Mouse (Mus musculus) liver, postnatal 0 days (tissue): ENCODE data around the gene Gm20388. TPM values are rescaled to one million over a fixed set of nuclear protein-coding genes. Genes with fewer than 3 reads are reported as not detected.

Experiments
- ATAC-seq: fragments of 200-750 bp; cut with Nextera tagmentation; 2 replicates; pipeline ENCODE4 v1.8.0; 2017; ENCODE audit warnings: mild to moderate bottlenecking, moderate library complexity
- DNase-seq: peaks from one replicate; pipeline ENCODE4 v3.0.0-alpha.2; 2016
- H3K27ac ChIP-seq: fragments of 300-500 bp; sonication (generic); 2 replicates; pipeline ENCODE4 v1.5.1; 2014; ENCODE audit warnings: antibody characterized with exemption, moderate library complexity, mild to moderate bottlenecking, low read depth
- H3K27me3 ChIP-seq: fragments of 300-500 bp; sonication (generic); 2 replicates; pipeline ENCODE4 v1.6.1; 2014; ENCODE audit warnings: low read length, control low read depth, mixed read lengths; ENCODE audit not compliant: insufficient read depth
- H3K36me3 ChIP-seq: fragments of 300-500 bp; sonication (generic); replicated peaks from 2 replicates; pipeline ENCODE4 v1.6.1; 2014; ENCODE audit warnings: mild to moderate bottlenecking, control low read depth, low read length, moderate library complexity, mixed read lengths; ENCODE audit not compliant: insufficient read depth
- H3K4me1 ChIP-seq: fragments of 300-500 bp; sonication (generic); 2 replicates; pipeline ENCODE4 v1.6.1; 2014; ENCODE audit warnings: antibody characterized with exemption, mild to moderate bottlenecking, control low read depth; ENCODE audit not compliant: insufficient read depth
- H3K4me2 ChIP-seq: fragments of 300-500 bp; sonication (generic); 2 replicates; pipeline ENCODE4 v1.6.1; 2014; ENCODE audit warnings: low read depth, mild to moderate bottlenecking, low read length, moderate library complexity, mixed read lengths
- H3K4me3 ChIP-seq: fragments of 300-500 bp; sonication (generic); 2 replicates; pipeline ENCODE4 v1.5.1; 2014; ENCODE audit warnings: low read depth, low read length
- H3K9ac ChIP-seq: fragments of 300-500 bp; sonication (generic); replicated peaks from 2 replicates; pipeline ENCODE4 v1.6.1; 2014; ENCODE audit warnings: mild to moderate bottlenecking, moderate library complexity
- H3K9me3 ChIP-seq: fragments of 300-500 bp; sonication (generic); 2 replicates; pipeline ENCODE4 v1.6.1; 2016; ENCODE audit warnings: mild to moderate bottlenecking, control low read depth, low read length, mixed read lengths
- CTCF ChIP-seq: sonication (generic); IDR thresholded peaks from 2 replicates; pipeline ENCODE4 v1.5.1; 2016; ENCODE audit warnings: antibody characterized with exemption, low read depth
- EP300 ChIP-seq: IDR thresholded peaks from 2 replicates; pipeline ENCODE4 v1.6.1; 2016; ENCODE audit warnings: antibody characterized with exemption, low read depth, mild to moderate bottlenecking
- WGBS: fragments of 180-500 bp; shearing (Covaris S2); extraction: QIAGEN DNeasy Blood & Tissue Kit; methylation state at CpG from one replicate; pipeline ENCODE4 v1.1.7; 2014; ENCODE audit not compliant: insufficient replicate concordance; 5-methylcytosine and 5-hydroxymethylcytosine counted together
- polyA plus RNA-seq: library from polyadenylated mRNA; unstranded; fragments of >200 nt; fragmentation: Nextera tagmentation; extraction: Ambion mirVana; gene quantifications from 2 replicates; pipeline ENCODE4 v1.2.1, GENCODE M21; 2015

Gene Gm20388
- polyA plus RNA-seq, 1 experiment from 2014 or later = not detected

- H3K9ac ChIP-seq = no peak overlapping the region
- no peaks in the 10 kb centered on the region for H3K9me3 ChIP-seq
- no peak for DNase-seq
- no peaks in the 10 kb centered on the region for H3K27me3 ChIP-seq
- no peak overlapping the region for H3K4me2 ChIP-seq
- H3K27ac ChIP-seq = no peak overlapping the region
- H3K36me3 ChIP-seq = no peaks in the 10 kb centered on the region
- WGBS = 84% methylated on average over 16 of the region's 16 CpGs
- no peaks in the 10 kb centered on the region for H3K4me1 ChIP-seq
- no peak overlapping the region for H3K4me3 ChIP-seq
- no peak for TF ChIP-seq EP300
- no peak for TF ChIP-seq CTCF
- ATAC-seq = no peak
These were observed 340.2 kb downstream of the Gm20388 start for GRCm38 (mm10) chr8:120250750-120251410.

- TF ChIP-seq EP300 (no peak), CTCF (no peak)
- no peak overlapping the region for H3K4me3 ChIP-seq
- no peaks in the 10 kb centered on the region for H3K9me3 ChIP-seq
- H3K9ac ChIP-seq = no peak overlapping the region
- no peaks in the 10 kb centered on the region for H3K4me1 ChIP-seq
- 70% methylated on average over 9 of the region's 9 CpGs for WGBS
- no peak overlapping the region for H3K27ac ChIP-seq
- ATAC-seq (no peak), DNase-seq (no peak)
- no peak overlapping the region for H3K4me2 ChIP-seq
- no peaks in the 10 kb centered on the region for H3K27me3 ChIP-seq
- no peaks in the 10 kb centered on the region for H3K36me3 ChIP-seq
These were observed 340.9 kb downstream of the Gm20388 start for GRCm38 (mm10) chr8:120251411-120252035.

- no peak overlapping the region for H3K27ac ChIP-seq
- DNase-seq = no peak
- H3K9me3 ChIP-seq = no peaks in the 10 kb centered on the region
- WGBS = 67% methylated on average over 8 of the region's 8 CpGs
- H3K4me1 ChIP-seq = no peaks in the 10 kb centered on the region
- no peak overlapping the region for H3K4me3 ChIP-seq
- no peak for ATAC-seq
- H3K27me3 ChIP-seq = no peaks in the 10 kb centered on the region
- no peaks in the 10 kb centered on the region for H3K36me3 ChIP-seq
- TF ChIP-seq EP300 = no peak
- TF ChIP-seq CTCF = no peak
- no peak overlapping the region for H3K9ac ChIP-seq
- no peak overlapping the region for H3K4me2 ChIP-seq
These were observed 343.0 kb downstream of the Gm20388 start for GRCm38 (mm10) chr8:120253626-120254025.

GRCm38 (mm10) chr8:120255406-120255987 is 344.9 kb downstream of the Gm20388 start:
- no peak overlapping the region for H3K4me2 ChIP-seq
- no peak for ATAC-seq
- H3K27ac ChIP-seq = no peak overlapping the region
- 80% methylated on average over 6 of the region's 6 CpGs for WGBS
- H3K9me3 ChIP-seq = no peaks in the 10 kb centered on the region
- no peaks in the 10 kb centered on the region for H3K27me3 ChIP-seq
- TF ChIP-seq CTCF = no peak
- no peak for TF ChIP-seq EP300
- DNase-seq = no peak
- H3K4me3 ChIP-seq = no peak overlapping the region
- no peak overlapping the region for H3K9ac ChIP-seq
- no peaks in the 10 kb centered on the region for H3K36me3 ChIP-seq
- no peaks in the 10 kb centered on the region for H3K4me1 ChIP-seq

GRCm38 (mm10) chr8:120256958-120257357 is 346.3 kb downstream of the Gm20388 start:
- ATAC-seq (no peak), DNase-seq (no peak)
- H3K36me3 ChIP-seq = no peaks in the 10 kb centered on the region

GRCm38 (mm10) chr8:120259206-120259605 is 348.6 kb downstream of the Gm20388 start:
- WGBS = 86% methylated on average over 13 of the region's 13 CpGs
- Histone ChIP-seq H3K27ac (no peak overlapping the region), H3K4me3 (no peak overlapping the region), H3K4me1 (peaks cover 1% of the 10 kb centered on the region; the same call in 1 of the 2 replicates), H3K9ac (no peak overlapping the region), H3K4me2 (no peak overlapping the region), H3K9me3 (no peaks in the 10 kb centered on the region), H3K36me3 (no peaks in the 10 kb centered on the region), H3K27me3 (0 out of 2 replicates have a peak, but pooled peaks cover 3% of the 10 kb centered on the region)
- TF ChIP-seq EP300 = no peak
- TF ChIP-seq CTCF = no peak
- DNase-seq (no peak), ATAC-seq (no peak)

More at GRCm38 (mm10) chr8:120256958-120257357, 346.3 kb downstream of the Gm20388 start:
- Histone ChIP-seq H3K4me1 (no peaks in the 10 kb centered on the region), H3K27ac (no peak overlapping the region), H3K9ac (no peak overlapping the region), H3K27me3 (0 out of 2 replicates have a peak, but pooled peaks cover 2% of the 10 kb centered on the region), H3K4me3 (no peak overlapping the region), H3K9me3 (no peaks in the 10 kb centered on the region), H3K4me2 (no peak overlapping the region)
- TF ChIP-seq EP300 (no peak), CTCF (no peak)
- 64% methylated on average over 6 of the region's 6 CpGs for WGBS
